Mouse (Mus musculus) MEL (cell line): Measurements from ENCODE around the gene Auts2.

ENCODE experiments used
- CTCF ChIP-seq, 3 experiments: IDR thresholded peaks in 2 of 3; conservative IDR thresholded peaks in 1 of 3; 2 replicates each; pipeline ENCODE4 v1.5.1; 2011 to 2012; ENCODE audit warnings: low read length in 3 of 3, low read depth in 2 of 3, mild to moderate bottlenecking in 2 of 3, improper control_type of control experiment in 1 of 3, inconsistent platforms in 1 of 3, mixed read lengths in 1 of 3, moderate library complexity in 1 of 3; ENCODE audit not compliant: control insufficient read depth in 1 of 3, insufficient read depth in 1 of 3, poor library complexity in 1 of 3, severe bottlenecking in 1 of 3
- EP300 ChIP-seq, 2 experiments: IDR thresholded peaks; 2 replicates each; pipeline ENCODE4 v1.6.1; 2011; ENCODE audit warnings: improper control_type of control experiment in 2 of 2, low read length in 2 of 2, low read depth in 1 of 2, mild to moderate bottlenecking in 1 of 2
- MAX ChIP-seq: IDR thresholded peaks from 2 replicates; pipeline ENCODE4 v1.6.1; 2011; ENCODE audit warnings: low read length, improper control_type of control experiment
- NELFE ChIP-seq: IDR thresholded peaks from 2 replicates; pipeline ENCODE4 v1.6.1; 2011; ENCODE audit warnings: low read depth, low read length, improper control_type of control experiment
- SIN3A ChIP-seq: IDR thresholded peaks from 2 replicates; pipeline ENCODE4 v1.6.1; 2012; ENCODE audit warnings: low read length, improper control_type of control experiment, inconsistent platforms
- TBP ChIP-seq: IDR thresholded peaks from 2 replicates; pipeline ENCODE4 v1.8.0; 2011; ENCODE audit warnings: low read depth, low read length, improper control_type of control experiment
- ZC3H11A ChIP-seq: IDR thresholded peaks from 2 replicates; pipeline ENCODE4 v1.6.1; 2012; ENCODE audit warnings: low read depth, mild to moderate bottlenecking, inconsistent platforms, low read length, improper control_type of control experiment

DNA sequence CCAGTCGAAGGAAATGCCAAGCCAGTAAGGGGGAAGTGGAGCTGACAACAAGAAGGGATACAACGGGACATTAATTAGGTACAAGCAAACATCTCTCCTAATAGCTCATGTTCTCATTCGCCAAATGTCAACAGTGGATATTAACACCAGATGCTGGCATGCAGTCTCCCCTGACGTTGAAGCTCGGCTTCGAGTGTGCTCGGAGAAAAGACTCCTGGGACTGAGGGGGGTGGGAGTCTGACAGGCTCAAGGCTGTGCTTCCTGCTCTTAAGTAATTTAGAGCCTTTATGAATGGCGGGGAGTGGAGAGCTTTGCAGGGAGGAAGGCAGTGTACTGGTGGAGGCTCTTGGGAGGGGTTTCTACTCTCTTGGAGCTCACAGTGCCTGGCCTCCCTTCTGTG, 687.8 kb downstream of the Auts2 start:
- TF ChIP-seq ZC3H11A = no peak
- no peak for TF ChIP-seq CTCF (IDR thresholded peaks at IDR 0.05 in 2 of 3, conservative IDR thresholded peaks at IDR 0.05 in 1 of 3; ENCODE audit: control insufficient read depth in 1 of 3, insufficient read depth in 1 of 3, low read depth in 2 of 3, low read length in 3 of 3, poor library complexity in 1 of 3, severe bottlenecking in 1 of 3)
- no peak for TF ChIP-seq MAX
- no peak for TF ChIP-seq NELFE
- TF ChIP-seq SIN3A = no peak
- no peak for TF ChIP-seq EP300 (IDR thresholded peaks at IDR 0.05; ENCODE audit: low read depth in 1 of 2, low read length in 2 of 2)
- no peak for TF ChIP-seq TBP
